Mouse (Mus musculus) midbrain, embryonic 16.5 days (tissue): ENCODE data around the gene Col13a1. TPM values are rescaled to one million over a fixed set of nuclear protein-coding genes. Genes with fewer than 3 reads are reported as not detected.
A peak's percentile ranks its signal among the peaks of the same experiment; 100 is the strongest.

Source experiments
- ATAC-seq: fragments of 200-750 bp; cut with Nextera tagmentation; 2 replicates; pipeline ENCODE4 v1.8.0; 2017; ENCODE audit warnings: moderate TSS enrichment
- H3K27ac ChIP-seq: fragments of 300-500 bp; sonication (generic); 2 replicates; pipeline ENCODE4 v1.5.1; 2014; ENCODE audit warnings: mild to moderate bottlenecking, low read length, mixed read lengths
- H3K27me3 ChIP-seq: fragments of 300-500 bp; sonication (generic); 2 replicates; pipeline ENCODE4 v1.6.1; 2014; ENCODE audit warnings: low read depth, low read length, mixed read lengths; ENCODE audit not compliant: control insufficient read depth, insufficient read depth
- H3K36me3 ChIP-seq: fragments of 300-500 bp; sonication (generic); 2 replicates; pipeline ENCODE4 v1.6.1; 2014; ENCODE audit warnings: mild to moderate bottlenecking, low read length, moderate library complexity, mixed read lengths; ENCODE audit not compliant: control insufficient read depth, insufficient read depth
- H3K4me1 ChIP-seq: fragments of 300-500 bp; sonication (generic); 2 replicates; pipeline ENCODE4 v1.6.1; 2014; ENCODE audit warnings: mild to moderate bottlenecking, low read length, mixed read lengths; ENCODE audit not compliant: control insufficient read depth, insufficient read depth
- H3K4me2 ChIP-seq: fragments of 300-500 bp; sonication (generic); 2 replicates; pipeline ENCODE4 v1.6.1; 2014; ENCODE audit warnings: mild to moderate bottlenecking, low read length, mixed read lengths
- H3K4me3 ChIP-seq: fragments of 300-500 bp; sonication (generic); 2 replicates; pipeline ENCODE4 v1.5.1; 2014; ENCODE audit warnings: low read depth, mild to moderate bottlenecking, low read length, moderate library complexity, mixed read lengths
- H3K9ac ChIP-seq: fragments of 300-500 bp; sonication (generic); 2 replicates; pipeline ENCODE4 v1.6.1; 2014; ENCODE audit warnings: low read depth, low read length, mixed read lengths
- H3K9me3 ChIP-seq: fragments of 300-500 bp; sonication (generic); replicated peaks from 2 replicates; pipeline ENCODE4 v1.6.1; 2014; ENCODE audit warnings: mild to moderate bottlenecking, low read length, mixed read lengths; ENCODE audit not compliant: control insufficient read depth, poor library complexity, severe bottlenecking
- WGBS: fragments of 180-500 bp; shearing (Covaris S2); extraction: QIAGEN DNeasy Blood & Tissue Kit; methylation state at CpG from one replicate; pipeline ENCODE4 v1.1.7; 2014; 5-methylcytosine and 5-hydroxymethylcytosine counted together
- polyA plus RNA-seq: library from polyadenylated mRNA; unstranded; fragments of >200 nt; fragmentation: Nextera tagmentation; extraction: Ambion mirVana; gene quantifications from 2 replicates; pipeline ENCODE4 v1.2.1, GENCODE M21; 2015

Col13a1 gene
- polyA plus RNA-seq, 1 experiment from 2014 or later = 1.5 TPM

DNA sequence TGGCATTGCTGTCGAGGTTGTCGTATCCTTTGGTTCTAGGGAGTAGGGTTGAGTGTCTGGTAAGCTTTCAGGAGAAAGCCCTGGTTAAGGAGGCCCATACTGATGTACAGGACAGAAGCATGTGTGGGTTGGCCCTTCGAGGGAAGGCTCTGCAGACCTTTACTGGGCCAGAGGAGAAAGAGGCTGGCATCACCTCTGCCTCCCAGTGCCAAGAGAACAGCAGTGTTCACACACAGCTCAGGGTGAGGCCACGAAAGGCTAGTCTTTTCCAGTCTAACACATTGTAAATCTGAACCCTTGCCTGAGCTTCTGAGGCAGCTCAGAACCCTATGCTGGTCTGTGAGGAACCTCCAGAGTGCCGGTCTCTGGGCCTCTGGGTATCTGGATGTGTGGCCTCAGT is 84.3 kb downstream of the Col13a1 start:
- no peak for ATAC-seq
- Histone ChIP-seq H3K36me3 (no peaks in the 10 kb centered on the region), H3K4me3 (no peak overlapping the region), H3K9ac (no peak overlapping the region), H3K4me2 (no peak overlapping the region), H3K27me3 (no peaks in the 10 kb centered on the region), H3K27ac (no peak overlapping the region), H3K9me3 (no peaks in the 10 kb centered on the region), H3K4me1 (no peaks in the 10 kb centered on the region)
- 82% methylated on average over 5 of the region's 5 CpGs for WGBS

DNA sequence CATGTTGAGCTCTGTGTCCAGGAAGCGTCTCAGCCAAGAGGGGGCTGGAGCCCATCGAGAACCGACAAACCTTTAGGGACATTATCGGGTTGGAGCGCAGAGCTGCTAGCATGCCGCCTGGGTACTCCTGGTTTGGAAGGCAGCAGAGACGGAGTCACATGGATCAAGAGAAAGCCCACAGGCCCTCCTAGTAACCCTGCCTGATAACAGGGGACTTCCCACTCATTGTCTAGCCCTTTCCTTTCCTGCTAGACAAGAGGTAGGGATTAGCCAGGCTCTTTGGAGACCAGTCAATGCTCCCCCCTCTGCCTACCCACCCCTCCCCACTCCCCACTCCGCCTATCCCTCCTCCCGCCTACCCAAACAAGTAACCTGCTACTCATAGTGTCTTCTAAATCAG is 87.8 kb downstream of the Col13a1 start:
- Histone ChIP-seq H3K4me2 (no peak overlapping the region), H3K4me3 (no peak overlapping the region), H3K9ac (no peak overlapping the region), H3K27me3 (no peaks in the 10 kb centered on the region), H3K36me3 (no peaks in the 10 kb centered on the region), H3K4me1 (no peaks in the 10 kb centered on the region), H3K9me3 (no peaks in the 10 kb centered on the region), H3K27ac (no peak overlapping the region)
- no peak for ATAC-seq
- WGBS = 43% methylated on average over 9 of the region's 9 CpGs

DNA sequence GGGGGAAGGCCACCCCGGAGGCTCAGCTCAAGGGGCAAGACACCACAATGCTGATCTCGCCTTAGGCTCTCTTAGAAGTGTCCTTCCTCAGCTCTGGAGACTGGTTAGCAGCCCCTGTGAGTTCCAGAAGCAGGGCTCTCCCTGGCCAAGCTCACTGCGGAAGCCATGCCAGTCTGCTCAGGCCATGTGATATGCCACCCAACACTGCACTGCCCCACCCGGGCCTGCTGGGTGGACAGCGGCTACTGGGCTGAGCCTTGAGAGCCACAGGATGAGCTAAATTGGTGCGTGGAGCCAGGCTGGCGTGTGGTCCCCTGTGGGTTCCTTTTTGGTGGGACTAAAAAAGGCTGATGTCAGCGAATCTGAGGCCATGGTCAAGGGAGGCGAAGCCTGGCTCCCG is 88.6 kb downstream of the Col13a1 start:
- 92% methylated on average over 10 of the region's 10 CpGs for WGBS
- Histone ChIP-seq H3K4me1 (no peaks in the 10 kb centered on the region), H3K36me3 (no peaks in the 10 kb centered on the region), H3K4me3 (no peak overlapping the region), H3K9ac (no peak overlapping the region), H3K27ac (no peak overlapping the region), H3K27me3 (no peaks in the 10 kb centered on the region), H3K9me3 (no peaks in the 10 kb centered on the region), H3K4me2 (no peak overlapping the region)
- ATAC-seq = no peak

DNA sequence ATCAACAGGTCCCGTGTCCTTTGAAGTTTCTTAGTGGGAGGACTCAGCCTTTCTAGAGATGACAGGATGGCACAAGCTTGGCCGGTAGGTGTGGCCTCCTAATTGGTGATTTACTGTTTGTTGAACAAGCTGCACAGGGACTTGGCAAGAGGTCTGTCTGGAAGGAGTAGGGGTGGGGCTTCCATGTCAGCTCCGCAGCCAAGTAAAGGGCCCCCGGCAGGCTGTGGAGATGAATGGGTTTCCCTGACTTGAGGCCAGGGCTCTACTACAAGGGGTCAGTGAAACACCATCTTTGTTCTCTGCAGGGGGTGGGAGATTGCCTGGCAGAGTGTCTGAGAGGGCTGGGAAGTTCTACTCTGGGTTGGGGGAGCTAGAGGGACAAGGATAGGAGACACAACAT is 99.5 kb downstream of the Col13a1 start:
- Histone ChIP-seq H3K9ac (no peak overlapping the region), H3K27me3 (no peaks in the 10 kb centered on the region), H3K27ac (no peak overlapping the region), H3K4me2 (no peak overlapping the region), H3K9me3 (no peaks in the 10 kb centered on the region), H3K4me3 (no peak overlapping the region), H3K4me1 (peaks cover 2% of the 10 kb centered on the region; the same call in 1 of the 2 replicates), H3K36me3 (no peaks in the 10 kb centered on the region)
- 28% methylated on average over 4 of the region's 4 CpGs for WGBS
- no peak for ATAC-seq

DNA sequence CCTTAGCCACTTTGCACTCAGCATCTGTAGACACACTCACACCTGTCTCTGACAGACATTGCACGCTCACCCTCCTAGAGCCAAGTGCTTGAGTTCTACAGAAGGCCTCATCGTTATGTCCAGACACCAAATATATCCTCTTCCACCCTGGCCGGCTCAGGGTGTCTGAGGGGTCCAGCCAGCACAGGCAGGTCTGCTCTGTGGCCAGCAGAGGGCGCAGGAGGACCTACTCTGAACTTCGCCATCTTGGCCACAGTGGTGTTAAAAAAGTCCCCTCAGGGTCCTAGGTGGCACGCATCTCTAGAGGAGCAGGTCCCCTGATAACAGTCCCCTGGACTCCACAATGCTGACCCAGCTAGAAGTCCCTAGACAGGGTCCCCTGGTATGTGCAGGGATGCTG is 101.1 kb downstream of the Col13a1 start:
- Histone ChIP-seq H3K9me3 (no peaks in the 10 kb centered on the region), H3K36me3 (no peaks in the 10 kb centered on the region), H3K4me3 (no peak overlapping the region), H3K9ac (no peak overlapping the region), H3K27me3 (no peaks in the 10 kb centered on the region), H3K4me2 (no peak overlapping the region), H3K4me1 (peaks cover 2% of the 10 kb centered on the region; the same call in 1 of the 2 replicates), H3K27ac (no peak overlapping the region)
- 8% methylated on average over 6 of the region's 6 CpGs for WGBS
- ATAC-seq = peak; percentile 34; the same call in 1 of the 2 replicates

DNA sequence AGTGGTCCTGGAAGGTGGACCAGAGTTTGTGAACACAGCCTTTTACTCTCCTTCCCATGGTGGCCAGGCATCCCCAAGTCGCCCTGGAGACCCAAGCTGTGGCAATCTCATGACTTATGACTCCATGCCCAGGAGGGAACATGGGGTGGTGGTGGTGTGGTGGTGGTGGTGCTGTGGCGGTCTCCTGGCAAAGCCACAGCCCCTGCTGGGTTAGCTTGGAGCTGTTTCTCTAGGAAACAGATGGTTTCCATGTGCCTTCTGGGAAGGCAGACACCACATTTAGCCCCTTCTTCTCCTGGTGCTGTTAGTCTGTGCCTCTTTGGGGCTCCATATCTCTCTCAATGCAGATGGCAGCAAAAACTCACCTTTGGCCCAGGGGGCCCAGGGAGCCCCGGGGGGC is 109.1 kb downstream of the Col13a1 start:
- H3K27me3 ChIP-seq = no peaks in the 10 kb centered on the region
- no peak overlapping the region for H3K4me2 ChIP-seq
- H3K4me1 ChIP-seq = no peaks in the 10 kb centered on the region
- no peak overlapping the region for H3K27ac ChIP-seq
- H3K9me3 ChIP-seq = no peaks in the 10 kb centered on the region
- WGBS = 77% methylated on average over 3 of the region's 3 CpGs
- no peaks in the 10 kb centered on the region for H3K36me3 ChIP-seq
- H3K4me3 ChIP-seq = no peak overlapping the region
- ATAC-seq = no peak
- no peak overlapping the region for H3K9ac ChIP-seq

DNA sequence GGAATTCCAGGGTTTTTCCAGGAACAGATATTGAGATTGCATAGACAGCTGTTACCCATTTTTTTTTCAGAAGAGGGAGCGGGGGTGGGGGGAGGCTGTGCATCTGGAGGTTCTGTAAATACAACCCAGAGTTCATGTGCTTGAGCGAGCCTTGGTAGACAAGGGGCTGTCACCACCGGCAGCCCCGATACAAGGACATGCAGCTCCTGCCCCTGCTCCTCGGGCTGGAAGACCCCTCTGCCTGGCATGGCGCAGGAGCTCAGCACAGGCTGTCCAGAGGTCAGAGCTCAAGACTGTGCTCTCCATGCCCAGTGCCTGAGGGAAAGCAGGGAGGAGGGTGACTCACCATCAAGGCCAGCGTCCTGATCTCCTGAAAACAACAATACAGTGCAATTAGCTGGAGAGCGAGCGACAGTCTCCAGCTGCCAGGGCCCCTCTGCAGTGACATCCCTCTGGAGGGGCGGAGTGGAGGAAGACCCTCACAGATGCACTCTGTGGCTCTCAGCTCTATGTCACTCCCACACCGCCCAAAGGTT is 112.8 kb downstream of the Col13a1 start:
- Histone ChIP-seq H3K9ac (no peak overlapping the region), H3K4me1 (no peaks in the 10 kb centered on the region), H3K4me3 (no peak overlapping the region), H3K36me3 (no peaks in the 10 kb centered on the region), H3K27me3 (no peaks in the 10 kb centered on the region), H3K4me2 (no peak overlapping the region), H3K27ac (no peak overlapping the region), H3K9me3 (peaks cover 17% of the 10 kb centered on the region)
- 78% methylated on average over 11 of the region's 11 CpGs for WGBS
- ATAC-seq = no peak

DNA sequence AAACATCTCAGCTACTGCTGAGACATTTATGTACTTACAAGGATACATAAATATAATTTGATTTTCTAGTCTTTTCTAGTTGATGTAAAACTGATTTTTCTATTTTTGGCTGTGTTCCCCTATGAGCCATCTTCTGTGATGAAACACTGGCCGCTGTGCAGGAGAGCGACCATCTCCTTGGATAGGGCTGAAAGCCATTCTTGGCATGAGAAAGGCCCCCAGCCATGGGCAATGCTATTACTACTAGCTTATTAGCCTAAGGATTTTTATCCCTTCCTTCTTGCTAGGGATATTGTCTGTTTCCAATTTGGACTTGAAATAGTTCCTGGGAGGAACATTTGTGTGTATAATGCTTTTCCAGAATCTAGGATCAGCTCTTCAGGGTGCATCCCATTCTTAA is 119.5 kb downstream of the Col13a1 start:
- no peak overlapping the region for H3K9ac ChIP-seq
- 89% methylated on average over 2 of the region's 2 CpGs for WGBS
- H3K27ac ChIP-seq = no peak overlapping the region
- H3K27me3 ChIP-seq = no peaks in the 10 kb centered on the region
- no peak overlapping the region for H3K4me2 ChIP-seq
- ATAC-seq = no peak
- H3K4me3 ChIP-seq = no peak overlapping the region
- no peaks in the 10 kb centered on the region for H3K4me1 ChIP-seq
- H3K36me3 ChIP-seq = no peaks in the 10 kb centered on the region
- H3K9me3 ChIP-seq = peaks cover 17% of the 10 kb centered on the region

DNA sequence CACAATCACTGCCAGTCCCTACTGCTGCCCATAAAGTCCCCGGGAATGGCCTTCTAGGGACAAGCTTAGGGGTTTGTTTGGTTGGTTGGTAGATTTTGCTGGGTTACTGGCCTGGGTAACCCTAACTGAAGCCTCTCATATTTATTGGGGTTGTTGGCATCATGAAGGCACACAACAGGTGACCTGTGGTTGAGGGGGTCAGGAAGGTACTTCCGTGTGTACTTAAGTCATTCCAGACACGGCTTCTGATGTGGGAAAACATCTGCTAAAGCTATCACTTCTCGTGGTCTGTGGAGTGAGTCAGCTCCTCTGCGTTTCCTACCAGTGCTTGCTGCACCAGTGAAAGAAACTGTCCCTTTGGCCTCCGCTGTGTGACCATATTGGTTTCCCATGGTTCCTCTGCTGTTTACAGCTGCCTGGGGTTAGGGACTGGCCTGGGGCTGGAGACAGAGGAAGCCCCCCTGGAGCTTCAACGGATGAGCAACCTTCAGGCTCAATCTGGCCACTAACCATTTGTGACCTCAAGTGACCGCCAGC is 123.7 kb downstream of the Col13a1 start:
- no peak overlapping the region for H3K27ac ChIP-seq
- H3K9ac ChIP-seq = no peak overlapping the region
- 85% methylated on average over 8 of the region's 8 CpGs for WGBS
- H3K36me3 ChIP-seq = no peaks in the 10 kb centered on the region
- ATAC-seq = no peak
- H3K27me3 ChIP-seq = no peaks in the 10 kb centered on the region
- no peak overlapping the region for H3K4me2 ChIP-seq
- no peaks in the 10 kb centered on the region for H3K4me1 ChIP-seq
- H3K4me3 ChIP-seq = no peak overlapping the region
- H3K9me3 ChIP-seq = no peaks in the 10 kb centered on the region
